19 mouse cellular contexts compared by ENCODE assay signal in the genomic region with DNA sequence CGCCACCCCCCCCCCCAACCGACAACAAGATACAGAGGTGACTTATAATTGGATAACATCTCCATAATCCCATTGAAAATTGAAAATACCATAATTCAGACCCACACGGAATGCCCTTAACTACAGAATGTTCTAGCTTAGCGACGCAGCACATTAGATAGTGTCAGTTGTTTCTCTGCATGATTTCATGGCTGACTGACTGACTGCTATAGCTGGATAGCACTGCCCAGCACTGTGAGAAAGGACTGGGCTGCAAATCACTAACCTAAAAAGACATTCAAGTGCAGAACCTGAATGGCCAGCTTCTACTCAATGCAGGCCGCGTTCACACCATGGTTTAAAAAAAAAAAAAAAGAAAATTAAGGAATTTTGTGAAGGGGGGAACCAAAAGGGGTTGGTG. TPM values are rescaled to one million over a fixed set of nuclear protein-coding genes. Genes with fewer than 3 reads are reported as not detected.
DNase-seq lines count a peak whose midpoint lies in the region; ATAC-seq lines count a peak whose summit lies in the region.
"Had no signal": no experiment of that assay in that cellular context is flagged by ENCODE, and none has a peak within 500 bp of the region (broad histone marks: within the 10 kb centered on the region; RNA-seq: fewer than 3 reads in every experiment).

No protein-coding gene starts in this region.

- no peak overlapping the region for H3K9ac ChIP-seq in kidney, embryonic 16.5 days (replicated peaks; ENCODE audit: low read length)
- H3K9ac ChIP-seq in kidney, embryonic 14.5 days (ENCODE audit: low read depth, low read length) = no peak overlapping the region
- H3K9ac ChIP-seq: embryonic facial prominence, embryonic 12.5 days; forebrain, embryonic 13.5 days; forebrain, embryonic 15.5 days had no signal

- DNase-seq in heart, adult 11 months = peak; percentile 57
- DNase-seq in heart, postnatal 14 days = no peak
- DNase-seq in retina, postnatal 1 day = peak; percentile 37
- DNase-seq in retina, embryonic 14.5 days (ENCODE audit: low spot score) = no peak
- no peak for DNase-seq in gastrocnemius, postnatal 36 days
- DNase-seq: adrenal gland, adult 2 months; adrenal gland, postnatal 10 days; adrenal gland, postnatal 25 days; cerebellum, adult 11-12 months; cerebellum, adult 2 months; cerebellum, adult 9-10 months; cerebellum, postnatal 10 days; cerebellum, postnatal 25 days had no signal

- H3K27ac ChIP-seq in kidney, embryonic 16.5 days (ENCODE audit: low read length) = no peak overlapping the region
- H3K27ac ChIP-seq in kidney, embryonic 14.5 days (ENCODE audit: low read depth, low read length) = no peak overlapping the region
- H3K27ac ChIP-seq: forebrain, embryonic 13.5 days; forebrain, embryonic 15.5 days had no signal

- H3K27me3 ChIP-seq in kidney, embryonic 16.5 days (ENCODE audit: insufficient read depth, low read length) = no peaks in the 10 kb centered on the region
- H3K27me3 ChIP-seq in kidney, embryonic 14.5 days (ENCODE audit: control insufficient read depth, insufficient read depth, low read length) = no peaks in the 10 kb centered on the region
- H3K27me3 ChIP-seq: embryonic facial prominence, embryonic 12.5 days; forebrain, embryonic 13.5 days; forebrain, embryonic 15.5 days had no signal

- ATAC-seq in kidney, embryonic 16.5 days (ENCODE audit: low FRiP score, low TSS enrichment) = 0 out of 2 replicates have a peak, but pooled peaks have one; percentile 53
- ATAC-seq in kidney, embryonic 14.5 days (ENCODE audit: low FRiP score, low TSS enrichment) = no peak
- ATAC-seq: forebrain, embryonic 13.5 days; forebrain, embryonic 15.5 days had no signal

- H3K36me3 ChIP-seq in kidney, embryonic 16.5 days (ENCODE audit: insufficient read depth, low read length) = no peaks in the 10 kb centered on the region
- H3K36me3 ChIP-seq in kidney, embryonic 14.5 days (ENCODE audit: control insufficient read depth, insufficient read depth, low read length) = no peaks in the 10 kb centered on the region
- H3K36me3 ChIP-seq: embryonic facial prominence, embryonic 10.5 days; embryonic facial prominence, embryonic 12.5 days; forebrain, embryonic 15.5 days had no signal

- peaks cover 40% of the 10 kb centered on the region for H3K4me1 ChIP-seq in kidney, embryonic 16.5 days (ENCODE audit: insufficient read depth, low read length)
- H3K4me1 ChIP-seq in kidney, embryonic 14.5 days (ENCODE audit: control insufficient read depth, insufficient read depth, low read length) = peaks cover 35% of the 10 kb centered on the region

- H3K9me3 ChIP-seq in kidney, embryonic 16.5 days (ENCODE audit: low read length) = no peaks in the 10 kb centered on the region
- no peaks in the 10 kb centered on the region for H3K9me3 ChIP-seq in kidney, embryonic 14.5 days (ENCODE audit: control insufficient read depth, low read length)
- H3K9me3 ChIP-seq: embryonic facial prominence, embryonic 10.5 days; embryonic facial prominence, embryonic 12.5 days; forebrain, embryonic 13.5 days; forebrain, embryonic 15.5 days had no signal

- intact Hi-C loops in heart, postnatal 14 days (cut with DNase I) = no loop called here
- intact Hi-C loops in gastrocnemius, postnatal 36 days (cut with DNase I) = no loop called here

- no peak overlapping the region for H3K4me3 ChIP-seq in kidney, embryonic 16.5 days (ENCODE audit: low read length)
- H3K4me3 ChIP-seq in kidney, embryonic 14.5 days (ENCODE audit: low read length) = no peak overlapping the region
- H3K4me3 ChIP-seq: embryonic facial prominence, embryonic 10.5 days; embryonic facial prominence, embryonic 12.5 days; forebrain, embryonic 13.5 days; forebrain, embryonic 15.5 days had no signal

- 62% methylated on average over 7 of the region's 7 CpGs for WGBS in kidney, embryonic 16.5 days
- 75% methylated on average over 7 of the region's 7 CpGs for WGBS in kidney, embryonic 14.5 days

- no peak overlapping the region for H3K4me2 ChIP-seq in kidney, embryonic 16.5 days (replicated peaks; ENCODE audit: low read depth, low read length)
- no peak overlapping the region for H3K4me2 ChIP-seq in kidney, embryonic 14.5 days (replicated peaks; ENCODE audit: low read depth, low read length)
- H3K4me2 ChIP-seq: embryonic facial prominence, embryonic 12.5 days; forebrain, embryonic 13.5 days; forebrain, embryonic 15.5 days had no signal

RNA-seq across cellular contexts. Expression of a gene that starts 54.8 kb away (rescaled TPM):
- total RNA-seq in heart, postnatal 14 days (2021) = 100 to 1,000 TPM; 166 to 175 TPM
- 56.6 and 62.4 TPM in 2 replicates for polyA plus RNA-seq in kidney, embryonic 16.5 days (2015; fragmentation: Nextera tagmentation; extraction: Ambion mirVana)
- polyA plus RNA-seq in kidney, embryonic 14.5 days (2014; fragmentation: Nextera tagmentation; extraction: Ambion mirVana) = 38.7 and 48.9 TPM in 2 replicates
- 100 to 1,000 TPM; 157 to 197 TPM for total RNA-seq in gastrocnemius, postnatal 36 days (2021)

Comparison
In these comparisons a context has a peak if more than half of its experiments do, and no peak if none do; other contexts are left out.
1. DNase-seq: peak in heart, adult 11 months (single experiment) and retina, postnatal 1 day (single experiment); none in heart, postnatal 14 days (0 of 2), retina, embryonic 14.5 days (single experiment) and gastrocnemius, postnatal 36 days (0 of 2).